Mouse (Mus musculus) C2C12 (cell line): ENCODE measurements around the gene Tnfaip8l2. TPM values are rescaled to one million over a fixed set of nuclear protein-coding genes. Genes with fewer than 3 reads are reported as not detected.
"Not testable (repeated sequence)": the region's sequence is repeated elsewhere in the genome, so short reads cannot be mapped to it uniquely, and the experiment has no call there.

Source experiments
- H3K27me3 ChIP-seq: one replicate; pipeline ENCODE4 v1.6.1; 2011; ENCODE audit not compliant: control insufficient read depth, insufficient read depth, insufficient read length
- H3K36me3 ChIP-seq: one replicate; pipeline ENCODE4 v1.6.1; 2011; ENCODE audit not compliant: control insufficient read depth, insufficient read depth
- H3K4me3 ChIP-seq: one replicate; pipeline ENCODE4 v1.5.1; 2011; ENCODE audit warnings: mild to moderate bottlenecking, control low read depth; ENCODE audit not compliant: poor library complexity, insufficient read depth, severe bottlenecking
- H3K79me2 ChIP-seq: one replicate; pipeline ENCODE4 v1.6.1; 2011; ENCODE audit not compliant: control insufficient read depth, insufficient read depth
- H3K79me3 ChIP-seq: one replicate; pipeline ENCODE4 v1.6.1; 2011; ENCODE audit warnings: low read depth, control low read depth
- H3ac ChIP-seq: one replicate; pipeline ENCODE3; 2011; ENCODE audit warnings: low read depth; ENCODE audit not compliant: control insufficient read depth, insufficient read length
- CEBPB ChIP-seq: IDR thresholded peaks from one replicate; pipeline ENCODE4 v1.6.1; 2011; ENCODE audit warnings: low read depth, mild to moderate bottlenecking, control low read depth, moderate library complexity
- CTCF ChIP-seq: IDR thresholded peaks from one replicate; pipeline ENCODE4 v1.5.1; 2011; ENCODE audit not compliant: control insufficient read depth, insufficient read depth, insufficient read length
- FOSL1 ChIP-seq: IDR thresholded peaks from one replicate; pipeline ENCODE4 v1.8.0; 2011; ENCODE audit warnings: mild to moderate bottlenecking, low read length; ENCODE audit not compliant: poor library complexity, insufficient read depth, severe bottlenecking
- MAX ChIP-seq: IDR thresholded peaks from one replicate; pipeline ENCODE4 v1.6.1; 2011; ENCODE audit warnings: mild to moderate bottlenecking, control low read depth
- MYOD1 ChIP-seq: IDR thresholded peaks from one replicate; pipeline ENCODE4 v1.6.1; 2011; ENCODE audit warnings: low read depth; ENCODE audit not compliant: control insufficient read depth, insufficient read length
- MYOG ChIP-seq: IDR thresholded peaks from one replicate; pipeline ENCODE4 v1.6.1; 2011; ENCODE audit not compliant: control insufficient read depth, insufficient read length; ENCODE audit errors: extremely low read depth
- USF1 ChIP-seq: IDR thresholded peaks from one replicate; pipeline ENCODE4 v1.6.1; 2011; ENCODE audit warnings: low read depth, mild to moderate bottlenecking, control low read depth, moderate library complexity
- polyA plus RNA-seq: library from polyadenylated mRNA; unstranded; fragments of >200 nt; fragmentation: generic; extraction: Trizol; gene quantifications from one replicate; pipeline ENCODE4 v1.2.1, GENCODE M21; 2012; ENCODE audit warnings: missing spikeins

The Tnfaip8l2 gene
- polyA plus RNA-seq, 1 experiment = 0.21 TPM

DNA sequence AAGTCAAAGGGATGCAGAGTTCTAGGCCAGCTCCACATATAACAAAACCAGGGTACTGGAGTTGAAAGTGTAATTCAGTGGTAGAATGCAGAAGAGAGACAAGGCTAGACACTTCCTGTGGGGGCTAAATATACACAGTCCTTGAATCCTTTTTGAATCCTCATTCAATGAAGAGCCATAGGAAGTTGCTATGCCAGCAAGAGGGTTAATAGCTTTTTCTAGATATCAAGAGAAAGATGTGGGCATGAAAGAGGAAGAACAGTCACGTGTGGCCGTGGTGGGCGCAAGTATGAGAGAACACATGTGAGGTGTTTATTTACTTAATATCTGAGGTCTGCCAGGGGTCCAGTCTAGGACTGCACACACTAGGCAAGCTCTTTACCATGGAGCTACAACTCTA, 5.8 kb downstream of the Tnfaip8l2 start:
- Histone ChIP-seq H3K27me3 (no peaks in the 10 kb centered on the region), H3K79me2 (peaks cover 5% of the 10 kb centered on the region), H3ac (no peak overlapping the region), H3K79me3 (no peaks in the 10 kb centered on the region), H3K36me3 (no peaks in the 10 kb centered on the region), H3K4me3 (no peak overlapping the region)
- TF ChIP-seq FOSL1 (no peak), MYOD1 (no peak), CTCF (no peak), MYOG (no peak), USF1 (no peak), CEBPB (no peak), MAX (no peak)

GRCm38 (mm10) chr3:95135433-95136052, 6.6 kb downstream of the Tnfaip8l2 start:
- TF ChIP-seq MAX = no peak
- TF ChIP-seq CEBPB = no peak
- no peak for TF ChIP-seq USF1
- TF ChIP-seq CTCF = no peak
- TF ChIP-seq MYOD1 = no peak
- no peak for TF ChIP-seq FOSL1
- no peak for TF ChIP-seq MYOG
- H3K79me2 ChIP-seq = peaks cover 5% of the 10 kb centered on the region
- H3K36me3 ChIP-seq = no peaks in the 10 kb centered on the region
- no peak overlapping the region for H3ac ChIP-seq
- no peak overlapping the region for H3K4me3 ChIP-seq
- no peaks in the 10 kb centered on the region for H3K79me3 ChIP-seq
- no peaks in the 10 kb centered on the region for H3K27me3 ChIP-seq

DNA sequence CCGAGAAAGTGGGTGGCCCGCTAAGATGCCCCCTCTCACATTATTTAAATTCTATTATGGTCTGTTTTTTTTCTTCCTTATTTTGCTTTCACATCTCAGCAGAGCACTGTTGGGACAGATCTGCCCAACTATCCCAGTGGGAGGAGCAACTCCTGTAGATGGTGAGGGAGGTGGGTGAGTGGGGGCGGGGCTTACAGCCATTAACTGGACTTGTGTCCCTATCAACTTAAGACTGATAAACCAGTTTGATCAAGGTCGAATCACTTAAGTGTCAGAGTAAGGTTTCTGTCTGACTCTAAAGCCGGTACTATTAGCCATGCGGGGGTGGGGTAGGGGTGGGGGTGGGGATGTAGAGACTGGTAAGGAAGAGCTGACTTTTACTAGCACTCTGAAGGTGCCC, 7.1 kb downstream of the Tnfaip8l2 start:
- Histone ChIP-seq H3K4me3 (peak overlapping the region; percentile 23), H3K79me2 (peaks cover 5% of the 10 kb centered on the region), H3K36me3 (no peaks in the 10 kb centered on the region), H3ac (no peak overlapping the region), H3K79me3 (no peaks in the 10 kb centered on the region), H3K27me3 (no peaks in the 10 kb centered on the region)
- no peak for TF ChIP-seq FOSL1
- TF ChIP-seq USF1 = no peak
- TF ChIP-seq MYOG = no peak
- TF ChIP-seq MAX = no peak
- TF ChIP-seq CTCF = no peak
- no peak for TF ChIP-seq MYOD1
- TF ChIP-seq CEBPB = no peak

- not testable (repeated sequence) for H3K4me3 ChIP-seq, H3K27me3 ChIP-seq, H3K79me3 ChIP-seq, H3K36me3 ChIP-seq, H3K79me2 ChIP-seq, H3ac ChIP-seq
Measured at GRCm38 (mm10) chr3:95134133-95134532, 8.0 kb downstream of the Tnfaip8l2 start.

DNA sequence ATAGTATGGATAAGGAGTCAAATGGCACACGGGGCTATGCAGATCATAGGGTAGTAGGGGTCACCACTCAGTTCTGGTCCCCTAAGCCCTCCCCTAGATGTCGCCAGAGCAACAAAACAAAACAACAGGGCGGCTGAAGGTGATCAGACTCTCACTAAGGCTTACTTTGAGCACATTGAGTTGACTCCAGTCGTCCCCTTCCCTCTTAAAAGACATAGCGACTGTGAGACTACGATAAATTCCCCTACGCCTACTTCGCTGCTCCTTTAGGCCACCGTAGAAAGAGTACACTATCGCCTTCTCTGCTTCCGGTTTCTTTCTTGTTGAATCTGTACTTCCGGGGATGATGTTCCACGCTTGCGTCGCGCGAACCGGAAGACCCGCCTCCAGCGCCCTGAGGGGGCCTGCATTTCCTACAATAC, 8.5 kb downstream of the Tnfaip8l2 start, which contains the start of the genes Scnm1 and Lysmd1:
Gene Scnm1 (minus strand): TSS at position 332 of the 422 bp plus-strand sequence.
Gene Lysmd1 (plus strand): TSS at position 409 of the 422 bp plus-strand sequence.
- Histone ChIP-seq H3K27me3 (no peaks in the 10 kb centered on the region), H3K36me3 (no peaks in the 10 kb centered on the region), H3K79me2 (peaks cover 5% of the 10 kb centered on the region), H3ac (peak within 1 kb of the TSS; percentile 72), H3K79me3 (no peaks in the 10 kb centered on the region), H3K4me3 (peak within 1 kb of the TSS; percentile 59)
- TF ChIP-seq CTCF = no peak
- no peak for TF ChIP-seq USF1
- no peak for TF ChIP-seq MYOG
- TF ChIP-seq CEBPB = no peak
- no peak for TF ChIP-seq MAX
- no peak for TF ChIP-seq FOSL1
- no peak for TF ChIP-seq MYOD1

DNA sequence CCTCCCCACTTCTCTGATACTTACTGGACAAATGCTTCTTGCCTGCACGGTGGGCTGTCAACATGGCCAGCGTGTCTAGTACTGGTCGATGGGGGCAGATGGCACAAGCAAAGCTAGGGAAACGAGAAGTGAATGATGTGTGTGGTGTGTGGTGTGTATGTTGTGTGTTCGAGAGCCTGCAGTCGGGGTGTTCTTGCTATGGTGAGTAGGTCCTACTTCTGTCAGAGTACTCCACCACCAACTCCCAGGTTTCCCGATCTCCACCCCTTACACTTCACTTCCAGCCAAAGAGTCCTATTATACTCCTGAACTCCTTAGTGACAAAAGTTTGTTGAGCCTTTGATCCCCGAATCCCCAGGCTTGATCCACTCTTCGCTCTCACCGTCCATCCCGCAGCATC, 9.0 kb downstream of the Tnfaip8l2 start:
- no peaks in the 10 kb centered on the region for H3K27me3 ChIP-seq
- TF ChIP-seq FOSL1 (no peak), MAX (no peak)

GRCm38 (mm10) chr3:95132389-95132788, 9.8 kb downstream of the Tnfaip8l2 start:
- H3K79me2 ChIP-seq, H3K79me3 ChIP-seq, H3K4me3 ChIP-seq, H3K27me3 ChIP-seq, H3ac ChIP-seq, H3K36me3 ChIP-seq: not testable (repeated sequence)

More for the DNA sequence above, 9.0 kb downstream of the Tnfaip8l2 start:
- Histone ChIP-seq H3K4me3 (peak overlapping the region; percentile 59), H3ac (peak overlapping the region; percentile 72), H3K79me3 (no peaks in the 10 kb centered on the region), H3K36me3 (no peaks in the 10 kb centered on the region), H3K79me2 (peaks cover 5% of the 10 kb centered on the region)
